19 mouse cellular contexts compared by ENCODE assay signal in genomic region chr5:120702421-120702820, GRCm38 (mm10).
A peak's percentile ranks its signal among the peaks of the same experiment; 100 is the strongest.
DNase-seq lines count a peak whose midpoint lies in the region; ATAC-seq lines count a peak whose summit lies in the region.
"Had no signal": no experiment of that assay in that cellular context is flagged by ENCODE, and none has a peak within 500 bp of the region (broad histone marks: within the 10 kb centered on the region; RNA-seq: fewer than 3 reads in every experiment).

No protein-coding gene starts in this region.

- ATAC-seq in cerebellum, adult (ENCODE audit: insufficient number of reproducible peaks, low FRiP score, low TSS enrichment) = no peak
- ATAC-seq: forebrain, embryonic 13.5 days; forebrain, embryonic 16.5 days; hindbrain, embryonic 16.5 days; intestine, embryonic 15.5 days; Patski had no signal

- DNase-seq in cerebellum, adult 11-12 months = peak; percentile 78
- peak; percentile 68 for DNase-seq in cerebellum, adult 8-10 months
- peak; percentile 72 to 79 for DNase-seq in cerebellum, postnatal 10 days
- DNase-seq in cerebellum, postnatal 36 days = peak; percentile 64 to 71
- DNase-seq in frontal cortex, postnatal 36 days (ENCODE audit: low spot score in 2 of 2) = no peak
- DNase-seq in spleen, postnatal 14 days (ENCODE audit: low spot score in 2 of 2) = no peak
- DNase-seq in urinary bladder, postnatal 10 days (ENCODE audit: low spot score) = no peak
- DNase-seq: adrenal gland, postnatal 14 days; B cell, adult 2 months; gastrocnemius, postnatal 25 days; heart, adult 18-20 months; heart, postnatal 10 days; heart, postnatal 36 days had no signal

Comparison
In these comparisons a context has a peak if more than half of its experiments do, and no peak if none do; other contexts are left out.
1. DNase-seq: peak in cerebellum, adult 11-12 months (single experiment), cerebellum, adult 8-10 months (single experiment), cerebellum, postnatal 10 days (2 of 2) and cerebellum, postnatal 36 days (2 of 2); none in frontal cortex, postnatal 36 days (0 of 2), spleen, postnatal 14 days (0 of 2) and urinary bladder, postnatal 10 days (single experiment).